Mouse (Mus musculus): ENCODE results near the gene Synpr. TPM values are rescaled to one million over a fixed set of nuclear protein-coding genes. Genes with fewer than 3 reads are reported as not detected.

Gene Synpr
- total RNA-seq, 2 experiments from 2014 or later: 178 to 179 TPM

GRCm38 (mm10) chr14:13314323-13314722, 29.7 kb downstream of the Synpr start:
- no peak for TF ChIP-seq CTCF (conservative IDR thresholded peaks at IDR 0.05)
- Histone ChIP-seq H3K27ac (no peak overlapping the region), H3K4me3 (no peak overlapping the region)
- no peak for DNase-seq (ENCODE audit: low spot score in 2 of 2)

- no peak for TF ChIP-seq CTCF (conservative IDR thresholded peaks at IDR 0.05)
- Histone ChIP-seq H3K27ac (no peak overlapping the region), H3K4me3 (no peak overlapping the region)
- no peak for DNase-seq (ENCODE audit: low spot score in 2 of 2)
Measured at GRCm38 (mm10) chr14:13328461-13328860, 43.9 kb downstream of the Synpr start.

- H3K27ac ChIP-seq: no peak overlapping the region
- DNase-seq (ENCODE audit: low spot score in 2 of 2): no peak
- TF ChIP-seq CTCF (conservative IDR thresholded peaks at IDR 0.05): no peak
- H3K4me3 ChIP-seq: no peak overlapping the region
Measured at GRCm38 (mm10) chr14:13332497-13333306, 48.1 kb downstream of the Synpr start.

- no peak for DNase-seq (ENCODE audit: low spot score in 2 of 2)
- no peak overlapping the region for H3K27ac ChIP-seq
- no peak for TF ChIP-seq CTCF (conservative IDR thresholded peaks at IDR 0.05)
- no peak overlapping the region for H3K4me3 ChIP-seq
Measured at GRCm38 (mm10) chr14:13333372-13333771, 48.8 kb downstream of the Synpr start.

- H3K27ac ChIP-seq: peak overlapping the region; percentile 24; the same call in 1 of the 2 replicates
- TF ChIP-seq CTCF (conservative IDR thresholded peaks at IDR 0.05): no peak
- DNase-seq (ENCODE audit: low spot score in 2 of 2): peak; percentile 28 to 51
- no peak overlapping the region for H3K4me3 ChIP-seq
Measured at GRCm38 (mm10) chr14:13336162-13336561, 51.6 kb downstream of the Synpr start.

- Histone ChIP-seq H3K27ac (no peak overlapping the region), H3K4me3 (no peak overlapping the region)
- DNase-seq (ENCODE audit: low spot score in 2 of 2): no peak
- TF ChIP-seq CTCF (conservative IDR thresholded peaks at IDR 0.05): no peak
Measured at GRCm38 (mm10) chr14:13340688-13341087, 56.1 kb downstream of the Synpr start.

GRCm38 (mm10) chr14:13344240-13344639, 59.7 kb downstream of the Synpr start:
- DNase-seq (ENCODE audit: low spot score in 2 of 2): no peak
- Histone ChIP-seq H3K4me3 (no peak overlapping the region), H3K27ac (no peak overlapping the region)
- peak; percentile 65 for TF ChIP-seq CTCF (conservative IDR thresholded peaks at IDR 0.05)

GRCm38 (mm10) chr14:13349170-13349865, 64.7 kb downstream of the Synpr start:
- Histone ChIP-seq H3K27ac (no peak overlapping the region), H3K4me3 (no peak overlapping the region)
- TF ChIP-seq CTCF (conservative IDR thresholded peaks at IDR 0.05): no peak
- peak in 1 of 2 experiments; percentile 26 for DNase-seq (ENCODE audit: low spot score in 2 of 2)

- peak in 1 of 2 experiments; percentile 36 for DNase-seq (ENCODE audit: low spot score in 2 of 2)
- no peak overlapping the region for H3K27ac ChIP-seq
- TF ChIP-seq CTCF (conservative IDR thresholded peaks at IDR 0.05): peak; percentile 92
- H3K4me3 ChIP-seq: no peak overlapping the region
Measured at GRCm38 (mm10) chr14:13354154-13354553, 69.6 kb downstream of the Synpr start.

- TF ChIP-seq CTCF (conservative IDR thresholded peaks at IDR 0.05): peak; percentile 90
- peak; percentile 55 to 74 for DNase-seq (ENCODE audit: low spot score in 2 of 2)
- Histone ChIP-seq H3K27ac (no peak overlapping the region), H3K4me3 (no peak overlapping the region)
Measured at GRCm38 (mm10) chr14:13355569-13356362, 71.2 kb downstream of the Synpr start.

GRCm38 (mm10) chr14:13357101-13357667, 72.6 kb downstream of the Synpr start:
- no peak for DNase-seq (ENCODE audit: low spot score in 2 of 2)
- no peak overlapping the region for H3K4me3 ChIP-seq

GRCm38 (mm10) chr14:13358037-13358436, 73.5 kb downstream of the Synpr start:
- no peak for TF ChIP-seq CTCF (conservative IDR thresholded peaks at IDR 0.05)
- no peak for DNase-seq (ENCODE audit: low spot score in 2 of 2)
- Histone ChIP-seq H3K4me3 (no peak overlapping the region), H3K27ac (no peak overlapping the region)

More at GRCm38 (mm10) chr14:13357101-13357667, 72.6 kb downstream of the Synpr start:
- TF ChIP-seq CTCF (conservative IDR thresholded peaks at IDR 0.05): no peak
- H3K27ac ChIP-seq: 0 out of 2 replicates have a peak overlapping the region, but pooled peaks have one; percentile 0
